Mouse (Mus musculus): ENCODE measurements around the gene Ppm1n.
A peak's percentile ranks its signal among the peaks of the same experiment; 100 is the strongest.

Ppm1n gene

DNA sequence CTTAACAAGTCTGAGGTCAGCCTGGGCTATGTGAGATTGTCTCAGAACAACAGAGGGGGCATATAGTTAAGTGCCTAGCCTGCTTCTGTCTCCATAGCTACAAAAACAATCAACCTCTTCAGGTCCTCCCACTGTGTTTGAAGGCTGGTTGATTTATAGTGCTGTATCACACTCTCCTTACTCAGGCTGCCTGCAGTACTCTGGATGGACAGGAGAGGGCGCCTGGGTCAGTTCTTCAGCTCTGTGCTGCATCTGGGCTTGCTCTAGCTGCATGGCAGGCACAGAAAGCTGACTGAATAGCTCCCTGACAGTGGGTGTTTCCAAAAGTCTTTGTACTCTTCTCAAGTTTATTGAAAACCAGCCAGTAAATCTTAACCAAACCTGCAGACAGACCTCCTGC lies 40.4 kb downstream of the Ppm1n start:
- TF ChIP-seq NANOG (IDR thresholded peaks at IDR 0.05; ENCODE audit: borderline replicate concordance, low read length) (no peak), CTCF (conservative IDR thresholded peaks at IDR 0.05; ENCODE audit: low read length) (peak; percentile 84)
- H3K9me3 ChIP-seq (ENCODE audit: low read length): no peaks in the 10 kb centered on the region
- H3K4me3 ChIP-seq (replicated peaks; ENCODE audit: low read length): no peak overlapping the region
- H3K27me3 ChIP-seq (ENCODE audit: insufficient read depth, low read length): no peaks in the 10 kb centered on the region
- H3K4me1 ChIP-seq (replicated peaks; ENCODE audit: low read depth, low read length): peaks cover 86% of the 10 kb centered on the region
- peaks cover 16% of the 10 kb centered on the region for H3K36me3 ChIP-seq (ENCODE audit: insufficient read depth, low read length)

DNA sequence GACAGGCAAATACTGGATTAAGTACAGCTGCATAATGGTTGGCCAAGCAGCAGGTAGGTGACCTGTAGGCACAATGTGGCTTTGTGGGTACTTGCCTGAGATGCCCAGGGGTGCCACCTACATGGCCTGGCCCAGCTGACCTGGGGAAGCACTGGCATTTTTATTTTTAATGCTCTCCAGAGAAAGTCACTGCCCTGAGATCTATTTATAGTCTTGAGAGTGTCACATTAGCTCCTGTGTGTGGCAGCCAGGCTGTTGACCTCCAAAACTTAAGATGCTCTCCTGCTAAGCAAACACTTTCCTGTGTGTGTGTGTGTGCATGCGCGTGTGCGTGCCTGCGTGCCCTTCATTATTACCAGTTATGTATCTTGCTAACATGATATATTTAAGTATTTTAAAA lies 41.5 kb downstream of the Ppm1n start:
- Histone ChIP-seq H3K4me3 (replicated peaks; ENCODE audit: low read length) (no peak overlapping the region), H3K27me3 (ENCODE audit: insufficient read depth, low read length) (no peaks in the 10 kb centered on the region), H3K4me1 (replicated peaks; ENCODE audit: low read depth, low read length) (peaks cover 78% of the 10 kb centered on the region), H3K36me3 (ENCODE audit: insufficient read depth, low read length) (peaks cover 12% of the 10 kb centered on the region; the same call in 1 of the 2 replicates), H3K9me3 (ENCODE audit: low read length) (no peaks in the 10 kb centered on the region)
- no peak for TF ChIP-seq NANOG (IDR thresholded peaks at IDR 0.05; ENCODE audit: borderline replicate concordance, low read length)
- no peak for TF ChIP-seq CTCF (conservative IDR thresholded peaks at IDR 0.05; ENCODE audit: low read length)
- TF ChIP-seq POU5F1 (IDR thresholded peaks at IDR 0.05; ENCODE audit: borderline replicate concordance, low read length): no peak

DNA sequence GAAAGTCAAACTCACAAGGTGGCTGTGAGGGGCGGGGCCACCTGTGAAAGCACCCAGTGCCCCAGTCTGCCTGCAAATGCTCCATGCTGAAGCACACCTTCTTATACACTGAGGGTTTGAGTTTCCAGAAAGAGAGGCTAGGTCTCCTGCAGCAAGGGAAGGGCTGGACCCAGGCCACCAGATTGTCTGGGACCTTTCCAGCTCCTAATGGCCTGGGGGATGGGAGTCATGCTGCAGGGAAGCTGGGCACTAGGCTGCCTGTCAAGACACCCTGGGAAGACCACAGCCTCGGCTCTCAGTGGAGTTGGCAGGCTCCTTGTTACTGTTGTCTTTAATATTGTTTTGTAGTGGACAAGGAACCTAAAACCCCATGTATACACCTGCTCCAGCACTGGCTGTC lies 43.5 kb downstream of the Ppm1n start:
- Histone ChIP-seq H3K27me3 (ENCODE audit: insufficient read depth, low read length) (no peaks in the 10 kb centered on the region), H3K4me1 (replicated peaks; ENCODE audit: low read depth, low read length) (peaks cover 86% of the 10 kb centered on the region), H3K4me3 (replicated peaks; ENCODE audit: low read length) (no peak overlapping the region), H3K36me3 (ENCODE audit: insufficient read depth, low read length) (peaks cover 30% of the 10 kb centered on the region), H3K9me3 (ENCODE audit: low read length) (no peaks in the 10 kb centered on the region)
- TF ChIP-seq NANOG (IDR thresholded peaks at IDR 0.05; ENCODE audit: borderline replicate concordance, low read length) (no peak), POU5F1 (IDR thresholded peaks at IDR 0.05; ENCODE audit: borderline replicate concordance, low read length) (no peak), CTCF (conservative IDR thresholded peaks at IDR 0.05; ENCODE audit: low read length) (no peak)

DNA sequence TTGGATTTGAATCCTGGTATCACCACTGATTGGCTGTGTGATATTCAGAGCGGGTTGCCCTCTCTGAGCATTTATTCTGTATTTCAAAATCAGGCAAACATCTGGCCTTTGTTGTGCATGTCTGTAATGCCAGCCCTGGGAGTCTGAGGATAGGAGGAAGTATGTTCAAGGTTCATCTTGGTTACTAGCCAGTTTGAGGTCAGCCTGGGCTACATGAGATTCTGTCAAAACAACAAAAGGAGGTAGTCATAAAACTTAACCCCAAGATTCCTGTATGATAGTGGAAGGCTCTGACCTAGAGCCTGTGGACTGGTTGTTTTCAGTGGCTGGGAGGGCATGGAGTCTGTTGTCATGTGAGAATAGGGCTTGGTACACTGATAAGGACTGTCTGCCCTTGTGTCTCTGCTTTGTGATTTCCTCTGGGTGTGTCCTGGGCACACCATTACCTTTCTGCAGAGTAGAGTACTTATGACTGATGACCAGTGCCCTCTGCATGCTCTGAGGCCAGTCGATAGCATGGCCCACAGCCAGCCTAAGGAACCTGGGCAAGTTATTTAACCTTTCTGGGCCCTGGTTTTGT lies 44.7 kb downstream of the Ppm1n start:
- Histone ChIP-seq H3K4me3 (replicated peaks; ENCODE audit: low read length) (no peak overlapping the region), H3K36me3 (ENCODE audit: insufficient read depth, low read length) (peaks cover 36% of the 10 kb centered on the region), H3K9me3 (ENCODE audit: low read length) (no peaks in the 10 kb centered on the region), H3K4me1 (replicated peaks; ENCODE audit: low read depth, low read length) (peaks cover 86% of the 10 kb centered on the region), H3K27me3 (ENCODE audit: insufficient read depth, low read length) (no peaks in the 10 kb centered on the region)
- TF ChIP-seq POU5F1 (IDR thresholded peaks at IDR 0.05; ENCODE audit: borderline replicate concordance, low read length): no peak
- TF ChIP-seq NANOG (IDR thresholded peaks at IDR 0.05; ENCODE audit: borderline replicate concordance, low read length): no peak
- TF ChIP-seq CTCF (conservative IDR thresholded peaks at IDR 0.05; ENCODE audit: low read length): no peak

DNA sequence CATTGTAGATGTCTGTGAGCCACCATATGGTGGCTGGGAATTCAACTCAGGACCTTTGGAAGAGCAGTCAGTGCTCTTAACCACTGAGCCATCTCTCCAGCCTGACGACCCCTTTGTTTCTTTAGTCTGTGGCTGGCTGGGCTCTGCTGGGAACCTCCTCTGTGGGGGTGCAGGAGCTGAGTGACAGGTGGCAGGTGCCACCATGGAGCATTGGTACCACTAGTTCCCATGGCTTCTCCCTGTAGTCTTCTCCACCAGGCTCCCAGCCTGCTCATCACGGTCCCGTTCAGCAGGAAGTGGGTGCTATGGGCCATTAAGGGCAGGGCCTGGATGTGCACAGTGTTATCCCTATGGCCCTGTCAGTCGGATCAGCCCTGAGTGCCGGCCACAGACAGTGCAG lies 45.2 kb downstream of the Ppm1n start:
- H3K4me1 ChIP-seq (replicated peaks; ENCODE audit: low read depth, low read length): peaks cover 86% of the 10 kb centered on the region
- no peaks in the 10 kb centered on the region for H3K9me3 ChIP-seq (ENCODE audit: low read length)
- H3K27me3 ChIP-seq (ENCODE audit: insufficient read depth, low read length): no peaks in the 10 kb centered on the region
- H3K4me3 ChIP-seq (replicated peaks; ENCODE audit: low read length): no peak overlapping the region
- no peak for TF ChIP-seq POU5F1 (IDR thresholded peaks at IDR 0.05; ENCODE audit: borderline replicate concordance, low read length)
- no peak for TF ChIP-seq NANOG (IDR thresholded peaks at IDR 0.05; ENCODE audit: borderline replicate concordance, low read length)
- no peak for TF ChIP-seq CTCF (conservative IDR thresholded peaks at IDR 0.05; ENCODE audit: low read length)
- H3K36me3 ChIP-seq (ENCODE audit: insufficient read depth, low read length): peaks cover 40% of the 10 kb centered on the region

DNA sequence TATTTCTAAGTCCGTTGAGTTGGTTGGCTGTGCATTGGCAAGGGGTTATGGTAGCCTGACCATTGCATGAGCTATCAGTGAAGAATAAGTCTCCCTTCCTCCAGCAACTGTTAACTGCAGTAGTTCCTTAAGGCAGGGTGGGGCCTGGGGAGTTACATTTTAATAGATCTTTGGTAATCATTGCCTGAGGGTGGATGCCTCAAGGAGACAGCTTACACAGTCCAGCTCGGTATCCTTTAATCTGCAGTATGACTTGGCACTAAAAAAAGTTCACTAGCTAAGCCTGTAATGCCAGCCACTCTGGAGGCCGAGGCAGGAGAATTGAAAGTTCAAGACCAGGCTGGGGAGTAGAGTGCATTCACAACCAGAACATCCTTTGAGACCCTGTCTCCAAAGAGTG lies 48.0 kb downstream of the Ppm1n start:
- Histone ChIP-seq H3K4me1 (replicated peaks; ENCODE audit: low read depth, low read length) (peaks cover 74% of the 10 kb centered on the region), H3K36me3 (ENCODE audit: insufficient read depth, low read length) (peaks cover 40% of the 10 kb centered on the region), H3K4me3 (replicated peaks; ENCODE audit: low read length) (no peak overlapping the region), H3K27me3 (ENCODE audit: insufficient read depth, low read length) (no peaks in the 10 kb centered on the region), H3K9me3 (ENCODE audit: low read length) (no peaks in the 10 kb centered on the region)
- TF ChIP-seq POU5F1 (IDR thresholded peaks at IDR 0.05; ENCODE audit: borderline replicate concordance, low read length): no peak
- TF ChIP-seq CTCF (conservative IDR thresholded peaks at IDR 0.05; ENCODE audit: low read length): no peak
- no peak for TF ChIP-seq NANOG (IDR thresholded peaks at IDR 0.05; ENCODE audit: borderline replicate concordance, low read length)

DNA sequence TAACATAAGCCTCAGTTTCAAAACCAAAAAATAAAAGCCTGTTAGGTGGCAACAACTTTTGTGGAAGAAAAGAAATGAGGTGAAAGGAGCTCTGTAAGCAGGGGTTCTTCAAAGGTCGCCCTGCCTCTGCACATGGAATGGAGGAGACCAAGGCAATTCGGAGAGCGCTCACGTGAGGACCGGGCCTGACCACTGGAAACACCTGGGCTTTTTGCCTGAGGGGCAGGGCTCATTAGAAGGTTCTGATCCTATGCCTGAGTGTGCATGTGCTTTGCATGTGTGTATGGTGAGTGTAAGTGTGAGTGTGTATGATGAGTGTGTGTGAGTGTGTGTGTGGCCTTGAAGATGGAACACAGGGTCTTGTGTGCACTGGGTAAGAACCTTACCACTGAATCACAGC lies 49.0 kb downstream of the Ppm1n start:
- no peak overlapping the region for H3K4me3 ChIP-seq (replicated peaks; ENCODE audit: low read length)
- peaks cover 41% of the 10 kb centered on the region for H3K36me3 ChIP-seq (ENCODE audit: insufficient read depth, low read length)
- H3K4me1 ChIP-seq (replicated peaks; ENCODE audit: low read depth, low read length): peaks cover 71% of the 10 kb centered on the region
- no peaks in the 10 kb centered on the region for H3K27me3 ChIP-seq (ENCODE audit: insufficient read depth, low read length)
- H3K9me3 ChIP-seq (ENCODE audit: low read length): no peaks in the 10 kb centered on the region
- TF ChIP-seq CTCF (conservative IDR thresholded peaks at IDR 0.05; ENCODE audit: low read length) (no peak), NANOG (IDR thresholded peaks at IDR 0.05; ENCODE audit: borderline replicate concordance, low read length) (no peak), POU5F1 (IDR thresholded peaks at IDR 0.05; ENCODE audit: borderline replicate concordance, low read length) (no peak)

DNA sequence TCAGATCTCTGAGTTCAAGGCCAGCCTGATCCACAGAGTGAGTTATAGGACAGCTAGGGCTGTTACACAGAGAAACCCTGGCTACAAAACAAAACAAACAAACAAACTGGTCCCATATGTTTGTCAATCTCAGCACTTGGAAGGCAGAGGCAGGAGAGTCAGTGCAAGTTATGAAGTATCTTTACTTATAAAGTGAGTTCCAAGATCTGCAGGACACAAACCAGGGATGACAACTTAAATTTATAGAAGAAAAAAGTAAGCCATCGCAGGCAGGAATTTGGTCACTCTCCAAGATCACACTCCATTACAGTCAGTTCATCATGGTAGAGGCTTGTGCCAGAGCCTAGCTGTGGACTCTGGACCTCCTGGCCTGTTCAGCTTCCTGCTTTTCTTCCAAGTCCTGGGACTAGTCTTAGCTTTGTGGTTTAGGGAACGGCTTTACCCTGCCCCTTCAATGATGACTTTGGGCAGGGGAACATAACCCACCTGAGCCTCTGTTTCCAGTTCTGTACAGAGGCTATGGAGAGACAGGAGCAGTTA lies 49.8 kb downstream of the Ppm1n start:
- Histone ChIP-seq H3K36me3 (ENCODE audit: insufficient read depth, low read length) (peaks cover 49% of the 10 kb centered on the region), H3K4me3 (replicated peaks; ENCODE audit: low read length) (no peak overlapping the region), H3K4me1 (replicated peaks; ENCODE audit: low read depth, low read length) (peaks cover 71% of the 10 kb centered on the region), H3K27me3 (ENCODE audit: insufficient read depth, low read length) (no peaks in the 10 kb centered on the region), H3K9me3 (ENCODE audit: low read length) (no peaks in the 10 kb centered on the region)
- TF ChIP-seq CTCF (conservative IDR thresholded peaks at IDR 0.05; ENCODE audit: low read length): no peak
- TF ChIP-seq NANOG (IDR thresholded peaks at IDR 0.05; ENCODE audit: borderline replicate concordance, low read length): no peak
- no peak for TF ChIP-seq POU5F1 (IDR thresholded peaks at IDR 0.05; ENCODE audit: borderline replicate concordance, low read length)

DNA sequence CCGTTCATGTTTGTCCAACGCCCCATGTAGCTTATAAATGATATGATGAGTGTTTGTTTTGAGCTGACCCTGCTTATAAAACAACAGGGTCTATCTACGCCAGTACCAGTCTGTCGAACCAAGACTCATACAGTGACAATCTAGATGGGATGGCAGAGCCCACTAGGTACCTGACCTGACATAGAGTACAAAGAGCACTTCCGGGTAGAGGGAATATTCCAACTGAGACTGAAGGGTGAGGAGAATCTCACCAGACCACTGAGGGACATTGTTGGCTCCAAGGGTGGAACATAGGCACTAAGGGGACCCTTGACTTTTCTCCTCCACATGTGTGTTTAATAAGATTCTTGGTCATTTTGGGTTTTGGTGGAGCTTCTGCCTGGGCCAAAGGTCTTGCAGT lies 50.5 kb downstream of the Ppm1n start:
- Histone ChIP-seq H3K4me3 (replicated peaks; ENCODE audit: low read length) (peak overlapping the region; percentile 90), H3K4me1 (replicated peaks; ENCODE audit: low read depth, low read length) (peaks cover 71% of the 10 kb centered on the region), H3K36me3 (ENCODE audit: insufficient read depth, low read length) (peaks cover 50% of the 10 kb centered on the region), H3K9me3 (ENCODE audit: low read length) (no peaks in the 10 kb centered on the region), H3K27me3 (ENCODE audit: insufficient read depth, low read length) (no peaks in the 10 kb centered on the region)
- no peak for TF ChIP-seq NANOG (IDR thresholded peaks at IDR 0.05; ENCODE audit: borderline replicate concordance, low read length)
- no peak for TF ChIP-seq CTCF (conservative IDR thresholded peaks at IDR 0.05; ENCODE audit: low read length)
- TF ChIP-seq POU5F1 (IDR thresholded peaks at IDR 0.05; ENCODE audit: borderline replicate concordance, low read length): no peak

Measured in E14TG2a.4 (cell line).